Mouse (Mus musculus) retina, postnatal 1 day (tissue): ENCODE results near the gene Shcbp1l.
"Not testable (repeated sequence)": the region's sequence is repeated elsewhere in the genome, so short reads cannot be mapped to it uniquely, and the experiment has no call there.

Experiments
- DNase-seq: peaks from one replicate; pipeline ENCODE4 v3.0.0-alpha.2; 2012

Shcbp1l gene

DNA sequence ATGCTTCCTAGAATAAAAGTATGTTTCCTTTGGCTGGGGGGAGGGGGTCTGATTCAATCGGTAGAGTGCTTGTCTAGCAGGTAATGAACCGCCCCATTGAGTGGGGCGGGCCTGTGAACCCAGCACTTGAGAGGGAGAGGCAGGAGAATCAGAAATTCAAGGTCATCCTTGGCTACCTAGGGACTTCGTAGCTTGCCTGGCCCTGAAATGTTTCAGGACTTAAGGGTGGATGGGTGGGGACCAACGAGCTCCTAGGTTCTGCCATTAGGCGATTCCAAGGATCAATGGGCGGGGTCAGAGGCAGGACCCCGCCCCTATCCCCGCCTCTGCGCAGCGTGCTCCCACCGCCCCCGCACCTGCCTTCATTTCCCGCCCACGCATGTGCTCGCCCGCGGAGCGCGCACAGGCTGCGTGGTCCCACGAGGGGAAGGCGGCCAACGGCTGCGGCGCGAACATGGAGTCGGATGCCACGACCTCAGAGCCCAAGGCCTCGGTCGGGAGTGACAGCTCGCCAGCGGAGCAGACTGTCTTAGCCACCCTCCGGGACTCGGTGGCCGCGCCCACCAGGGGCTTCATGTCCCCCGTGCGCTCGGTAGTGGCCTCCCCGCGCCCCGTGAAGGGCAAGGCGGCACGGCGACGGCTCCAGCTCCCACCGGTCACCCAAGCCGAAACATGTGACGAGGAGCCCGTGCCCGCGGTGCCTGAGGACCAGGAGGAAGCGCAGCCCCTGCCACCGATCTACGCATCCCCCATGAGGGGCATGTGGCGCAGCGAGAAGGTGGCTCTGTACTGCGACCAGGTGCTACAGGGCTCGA, at the start of gene Shcbp1l:
Shcbp1l (plus strand) TSS at position 393 of the 815 bp plus-strand sequence.
- peak; percentile 85 for DNase-seq

- no peak for DNase-seq
Measured at GRCm38 (mm10) chr1:153376446-153376845, 48.5 kb upstream of the Shcbp1l start.

DNA sequence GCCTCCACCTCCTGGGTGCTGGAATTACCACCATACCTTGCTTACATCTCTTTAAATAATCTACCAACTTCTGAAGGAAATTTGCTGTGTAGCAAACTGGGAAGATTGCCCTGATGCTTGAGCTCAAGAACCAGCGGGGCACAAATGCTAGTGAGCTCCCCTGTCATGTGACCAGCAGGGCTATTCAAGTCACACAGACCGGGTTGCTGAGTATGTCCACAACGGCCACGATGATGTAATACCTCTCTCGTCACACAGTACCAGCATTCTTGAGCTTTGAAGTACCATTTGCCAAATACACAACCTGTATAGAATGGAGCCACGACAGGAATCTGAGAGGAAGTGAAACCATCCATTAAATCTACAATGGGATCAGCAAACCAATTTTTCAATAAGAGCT, 46.4 kb upstream of the Shcbp1l start:
- no peak for DNase-seq

DNA sequence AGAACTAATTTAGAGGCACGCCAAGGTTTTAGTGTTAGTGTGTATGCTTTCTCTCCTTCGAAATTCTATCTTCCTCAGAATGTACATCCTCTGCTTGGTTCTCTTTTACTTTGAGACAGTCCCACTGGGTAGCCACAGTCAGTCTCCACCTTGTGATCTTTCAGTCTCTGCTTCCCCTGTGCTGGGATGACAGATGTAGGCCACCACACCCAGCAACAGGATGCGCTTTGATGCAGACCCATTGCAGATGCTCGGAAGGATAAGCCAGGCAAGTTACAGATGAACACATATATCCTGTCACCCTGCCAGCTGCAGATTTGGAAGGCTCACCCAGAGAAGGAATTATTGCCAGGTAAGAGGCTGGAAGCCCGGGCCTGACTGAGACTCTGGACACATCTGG, 45.1 kb upstream of the Shcbp1l start:
- DNase-seq = no peak

DNA sequence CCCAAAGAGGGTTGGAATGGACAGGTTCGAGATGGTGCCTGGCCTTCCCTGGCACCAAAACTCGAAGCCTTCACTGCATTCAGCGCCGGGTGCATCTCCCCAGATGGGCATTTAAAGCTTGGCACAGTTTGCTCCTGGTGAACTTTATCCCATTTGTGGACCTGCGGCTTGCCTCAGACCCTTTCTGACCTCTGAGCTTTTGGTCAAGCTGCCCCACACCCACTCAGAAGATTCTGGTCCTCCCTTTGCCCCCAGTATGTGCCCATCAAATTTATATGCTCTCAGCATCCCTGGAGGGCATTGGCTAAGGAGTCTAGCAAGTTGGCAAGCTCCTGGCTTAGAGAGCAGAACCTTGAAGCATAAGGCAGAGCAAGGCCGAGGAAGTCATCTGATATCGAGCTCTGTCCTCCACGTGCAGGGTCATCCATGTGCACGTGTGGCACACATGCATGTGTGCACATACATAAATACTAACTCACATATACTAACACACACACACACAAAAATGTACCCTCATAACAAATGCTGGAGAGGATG, 44.1 kb upstream of the Shcbp1l start:
- DNase-seq = no peak

GRCm38 (mm10) chr1:153385081-153385480, 39.9 kb upstream of the Shcbp1l start:
- no peak for DNase-seq

- not testable (repeated sequence) for DNase-seq
Measured at GRCm38 (mm10) chr1:153385661-153386060, 39.3 kb upstream of the Shcbp1l start.

- peak; percentile 82 for DNase-seq
Measured at GRCm38 (mm10) chr1:153386271-153387069, 38.5 kb upstream of the Shcbp1l start.

- DNase-seq = not testable (repeated sequence)
Measured at GRCm38 (mm10) chr1:153395706-153396105, 29.3 kb upstream of the Shcbp1l start.

GRCm38 (mm10) chr1:153401765-153402164, 23.2 kb upstream of the Shcbp1l start:
- peak; percentile 76 for DNase-seq

DNA sequence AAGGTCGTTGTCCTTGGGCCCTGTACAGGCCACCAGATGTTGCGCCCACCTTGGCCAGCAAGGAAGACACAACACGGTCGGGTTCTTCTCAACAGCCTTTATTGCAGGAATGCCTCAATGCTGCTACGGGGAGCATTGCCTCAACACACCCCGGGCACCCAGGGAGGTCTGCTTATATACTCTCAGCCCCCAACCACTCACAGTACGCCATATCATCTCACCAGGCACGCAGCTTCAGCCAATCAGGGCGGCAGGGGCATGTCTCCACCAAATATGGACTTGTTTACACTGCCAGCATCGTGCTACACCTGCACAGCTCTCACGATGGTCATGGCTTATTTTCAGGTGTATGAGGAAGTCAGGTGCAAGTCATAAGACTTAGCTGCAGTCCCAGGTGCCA, 17.3 kb upstream of the Shcbp1l start:
- not testable (repeated sequence) for DNase-seq

DNA sequence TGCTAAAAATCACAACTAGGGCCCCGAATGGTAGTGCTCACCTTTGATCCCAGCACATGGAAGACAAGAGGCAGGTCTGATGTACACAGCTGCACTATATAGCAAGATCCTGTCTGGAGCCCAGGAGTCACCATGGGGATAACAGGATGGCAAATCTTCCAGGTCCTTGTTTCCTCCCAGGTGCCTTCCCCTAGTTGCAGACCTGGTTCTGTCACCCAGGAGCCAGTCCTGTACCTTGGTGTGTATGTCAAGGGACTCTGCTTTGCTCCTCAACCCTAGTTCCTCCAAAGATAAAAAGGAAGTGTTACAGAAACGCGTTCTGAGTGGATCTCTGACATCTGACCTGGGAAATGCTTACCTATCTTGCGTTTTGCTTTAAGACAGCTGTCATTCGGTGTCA, 16.7 kb upstream of the Shcbp1l start:
- not testable (repeated sequence) for DNase-seq

GRCm38 (mm10) chr1:153410915-153411314, 14.0 kb upstream of the Shcbp1l start:
- DNase-seq = not testable (repeated sequence)

DNA sequence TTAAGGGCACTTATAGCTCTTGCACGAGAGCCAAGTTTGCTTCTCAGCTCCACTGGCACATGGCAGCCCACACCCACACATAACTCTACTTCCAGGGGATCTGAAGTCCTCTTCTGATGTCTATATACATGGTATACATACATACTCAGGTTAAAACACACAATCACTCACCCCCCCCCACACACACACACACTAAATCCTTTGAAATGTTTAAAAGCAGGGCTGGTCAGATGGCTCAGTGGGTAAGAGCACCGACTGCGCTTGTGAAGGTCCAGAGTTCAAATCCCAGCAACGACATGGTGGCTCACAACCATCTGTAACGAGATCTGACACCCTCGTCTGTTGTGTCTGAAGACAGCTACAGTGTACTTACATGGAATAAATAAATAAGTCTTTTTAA, 13.2 kb upstream of the Shcbp1l start:
- no peak for DNase-seq

- not testable (repeated sequence) for DNase-seq
Measured at GRCm38 (mm10) chr1:153412663-153413396, 12.1 kb upstream of the Shcbp1l start.

DNA sequence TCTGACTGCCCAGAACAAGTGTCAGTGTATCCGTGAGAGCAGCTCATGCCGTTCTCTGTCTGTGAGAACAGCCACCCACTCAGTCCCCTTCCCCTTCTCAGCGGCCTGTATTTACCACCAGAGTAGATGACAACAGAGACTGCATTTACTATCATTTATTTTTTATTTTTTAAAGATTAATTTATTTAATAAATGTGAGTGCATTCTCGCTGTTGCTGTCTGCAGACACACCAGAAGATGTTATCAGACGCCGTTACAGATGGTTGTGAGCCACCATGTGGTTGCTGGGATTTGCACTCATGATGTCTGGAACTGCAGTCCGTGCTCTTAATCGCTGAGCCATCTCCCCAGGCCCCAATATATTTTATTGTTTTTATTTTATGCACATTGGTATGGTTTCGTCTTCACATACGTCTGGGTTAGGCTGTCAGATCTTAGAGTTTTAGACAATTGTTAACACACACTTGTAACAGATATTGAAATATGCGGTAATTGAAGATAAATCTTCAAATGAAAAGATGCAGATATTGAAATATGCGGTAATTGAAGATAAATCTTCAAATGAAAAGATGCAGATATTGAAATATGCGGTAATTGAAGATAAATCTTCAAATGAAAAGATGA, 11.5 kb upstream of the Shcbp1l start:
- not testable (repeated sequence) for DNase-seq

DNA sequence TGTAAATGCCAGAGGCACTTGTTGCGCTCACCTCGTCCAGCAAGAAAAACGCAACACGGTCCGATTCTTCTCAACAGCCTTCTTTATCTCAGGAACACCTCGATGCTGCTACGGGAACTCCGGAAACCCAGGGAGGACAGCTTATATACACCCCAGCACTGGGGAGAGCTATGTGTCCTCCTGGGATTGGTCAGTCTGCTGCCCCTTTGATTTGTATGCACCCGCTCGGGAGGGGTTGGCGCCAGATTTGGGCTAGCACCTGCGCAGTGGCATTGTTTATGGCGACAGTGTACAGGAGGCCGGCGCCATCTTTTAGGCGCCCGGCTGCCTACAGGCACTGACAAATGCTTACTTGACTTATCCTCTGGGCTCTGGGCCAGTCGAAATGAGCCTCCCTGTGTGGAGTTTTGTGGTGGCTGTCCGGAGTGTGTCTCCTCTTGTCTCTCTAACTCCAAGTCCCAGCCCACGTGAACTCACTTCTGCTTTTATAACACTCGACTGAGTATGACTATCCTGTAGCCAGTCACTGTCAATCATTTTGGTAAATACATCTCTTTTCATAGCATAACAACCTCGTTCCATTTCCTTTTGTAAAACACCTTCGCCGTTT, 10.7 kb upstream of the Shcbp1l start:
- DNase-seq = not testable (repeated sequence)

DNA sequence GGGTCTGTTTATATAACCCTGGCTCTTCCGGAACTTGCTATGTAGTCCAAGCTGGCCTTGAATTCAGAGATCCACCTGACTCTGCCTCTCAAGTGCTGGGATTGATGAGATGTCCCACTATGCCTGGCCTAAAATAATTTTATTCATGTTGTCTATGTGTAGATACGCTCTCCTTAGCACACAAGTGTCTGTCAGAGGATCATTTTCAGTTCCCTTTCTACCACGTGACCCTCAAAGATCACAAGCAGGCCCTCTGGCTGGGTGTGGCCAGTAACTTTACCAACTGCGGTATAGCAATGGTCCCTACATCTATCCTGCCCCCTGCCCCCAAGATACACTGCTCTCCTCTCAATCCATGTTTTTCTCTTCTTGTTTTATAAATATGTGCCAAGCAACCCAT, 10.0 kb upstream of the Shcbp1l start:
- DNase-seq = no peak

GRCm38 (mm10) chr1:153415742-153416141, 9.2 kb upstream of the Shcbp1l start:
- DNase-seq = not testable (repeated sequence)

- DNase-seq = not testable (repeated sequence)
Measured at GRCm38 (mm10) chr1:153416271-153416832, 8.6 kb upstream of the Shcbp1l start.

GRCm38 (mm10) chr1:153417805-153418204, 7.2 kb upstream of the Shcbp1l start:
- not testable (repeated sequence) for DNase-seq

GRCm38 (mm10) chr1:153424271-153424670, 691 bp upstream of the Shcbp1l start:
- peak; percentile 57 for DNase-seq
